Mouse (Mus musculus): ENCODE measurements around the gene Ybx3. TPM values are rescaled to one million over a fixed set of nuclear protein-coding genes. Genes with fewer than 3 reads are reported as not detected.

Ybx3 gene
- polyA plus RNA-seq, 1 experiment, result 48.2 TPM

DNA sequence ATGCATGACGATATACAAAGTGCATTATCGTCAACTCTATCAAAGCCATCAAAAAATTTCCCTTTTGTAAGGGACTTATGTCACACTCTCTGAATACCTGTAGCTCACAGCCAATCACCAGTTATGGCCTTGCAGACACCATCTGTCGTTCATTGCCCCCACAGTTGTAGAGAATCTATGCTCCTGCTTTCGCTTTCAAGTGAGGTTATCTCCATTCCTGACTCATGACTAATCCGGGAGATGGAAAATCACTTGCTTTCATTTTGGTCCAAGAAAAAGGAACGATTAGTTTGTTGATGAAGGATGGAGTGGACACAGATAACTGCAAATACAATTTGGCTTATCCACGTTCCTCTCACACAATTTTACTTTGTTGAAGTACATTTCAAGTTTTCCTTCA is 43.9 kb downstream of the Ybx3 start:
- no peaks in the 10 kb centered on the region for H3K4me1 ChIP-seq (replicated peaks; ENCODE audit: control insufficient read depth, insufficient read depth, low read length)
- H3K27ac ChIP-seq (ENCODE audit: control insufficient read depth, insufficient read depth, low read length), result no peak overlapping the region
- no peaks in the 10 kb centered on the region for H3K36me3 ChIP-seq (ENCODE audit: control insufficient read depth, insufficient read depth, low read length)
- TF ChIP-seq POLR2A (IDR thresholded peaks at IDR 0.05; ENCODE audit: control insufficient read depth, extremely low read depth, insufficient read depth, low read length, poor library complexity) (no peak), CTCF (IDR thresholded peaks at IDR 0.05; ENCODE audit: borderline replicate concordance, control insufficient read depth, extremely low read depth, insufficient read depth, low read length, poor library complexity) (no peak)
- no peak overlapping the region for H3K4me3 ChIP-seq (ENCODE audit: control insufficient read depth, insufficient read depth, low read length)
- no peak for DNase-seq
- no peaks in the 10 kb centered on the region for H3K27me3 ChIP-seq (ENCODE audit: control insufficient read depth, insufficient read depth, low read length)
- 89% methylated on average over 7 of the region's 7 CpGs for WGBS

DNA sequence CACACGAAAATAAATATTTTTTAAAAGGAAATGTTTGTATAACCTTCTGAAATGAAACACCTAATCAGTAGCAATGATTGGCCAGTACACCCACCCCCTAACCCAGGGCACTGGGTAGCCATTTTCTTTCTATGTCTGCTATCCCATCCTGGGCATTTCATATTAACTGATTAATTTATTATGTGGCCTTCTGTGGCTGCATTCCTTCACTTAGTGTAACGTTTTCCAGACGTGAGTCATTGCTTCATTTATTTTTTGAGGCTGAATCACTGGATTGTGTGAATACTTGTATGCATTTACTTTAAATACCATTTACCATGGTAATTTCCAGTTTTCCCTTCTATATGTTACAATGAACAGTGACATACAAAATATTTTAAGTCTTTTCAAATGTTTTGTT is 48.2 kb downstream of the Ybx3 start:
- WGBS, result 93% methylated on average over 3 of the region's 3 CpGs
- TF ChIP-seq CTCF (IDR thresholded peaks at IDR 0.05; ENCODE audit: borderline replicate concordance, control insufficient read depth, extremely low read depth, insufficient read depth, low read length, poor library complexity) (no peak), POLR2A (IDR thresholded peaks at IDR 0.05; ENCODE audit: control insufficient read depth, extremely low read depth, insufficient read depth, low read length, poor library complexity) (no peak)
- no peaks in the 10 kb centered on the region for H3K27me3 ChIP-seq (ENCODE audit: control insufficient read depth, insufficient read depth, low read length)
- H3K27ac ChIP-seq (ENCODE audit: control insufficient read depth, insufficient read depth, low read length), result no peak overlapping the region
- no peak for DNase-seq
- no peak overlapping the region for H3K4me3 ChIP-seq (ENCODE audit: control insufficient read depth, insufficient read depth, low read length)
- H3K36me3 ChIP-seq (ENCODE audit: control insufficient read depth, insufficient read depth, low read length), result no peaks in the 10 kb centered on the region
- no peaks in the 10 kb centered on the region for H3K4me1 ChIP-seq (replicated peaks; ENCODE audit: control insufficient read depth, insufficient read depth, low read length)

DNA sequence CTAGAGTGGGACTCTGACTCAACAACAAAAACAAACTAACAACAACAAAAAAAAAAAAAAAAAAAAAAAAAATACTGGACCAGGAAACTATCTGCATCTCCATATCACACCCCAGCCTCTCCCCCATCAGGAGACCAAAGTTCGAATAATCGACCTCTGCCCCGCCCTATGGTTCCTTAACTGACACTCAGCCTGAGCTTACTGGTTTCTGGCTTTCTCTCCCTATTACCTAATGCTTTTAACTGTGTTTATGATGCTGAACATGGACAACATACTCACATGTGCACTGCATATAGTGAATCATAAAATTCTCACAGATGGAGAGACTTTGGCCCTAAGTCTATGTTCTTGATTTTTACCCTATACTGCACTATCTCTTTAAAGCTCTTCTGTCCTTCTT is 49.0 kb downstream of the Ybx3 start:
- WGBS, result 89% methylated on average over 3 of the region's 3 CpGs
- Histone ChIP-seq H3K27ac (ENCODE audit: control insufficient read depth, insufficient read depth, low read length) (no peak overlapping the region), H3K27me3 (ENCODE audit: control insufficient read depth, insufficient read depth, low read length) (no peaks in the 10 kb centered on the region), H3K36me3 (ENCODE audit: control insufficient read depth, insufficient read depth, low read length) (no peaks in the 10 kb centered on the region), H3K4me1 (replicated peaks; ENCODE audit: control insufficient read depth, insufficient read depth, low read length) (no peaks in the 10 kb centered on the region), H3K4me3 (ENCODE audit: control insufficient read depth, insufficient read depth, low read length) (no peak overlapping the region)
- DNase-seq, result no peak
- no peak for TF ChIP-seq POLR2A (IDR thresholded peaks at IDR 0.05; ENCODE audit: control insufficient read depth, extremely low read depth, insufficient read depth, low read length, poor library complexity)
- no peak for TF ChIP-seq CTCF (IDR thresholded peaks at IDR 0.05; ENCODE audit: borderline replicate concordance, control insufficient read depth, extremely low read depth, insufficient read depth, low read length, poor library complexity)

DNA sequence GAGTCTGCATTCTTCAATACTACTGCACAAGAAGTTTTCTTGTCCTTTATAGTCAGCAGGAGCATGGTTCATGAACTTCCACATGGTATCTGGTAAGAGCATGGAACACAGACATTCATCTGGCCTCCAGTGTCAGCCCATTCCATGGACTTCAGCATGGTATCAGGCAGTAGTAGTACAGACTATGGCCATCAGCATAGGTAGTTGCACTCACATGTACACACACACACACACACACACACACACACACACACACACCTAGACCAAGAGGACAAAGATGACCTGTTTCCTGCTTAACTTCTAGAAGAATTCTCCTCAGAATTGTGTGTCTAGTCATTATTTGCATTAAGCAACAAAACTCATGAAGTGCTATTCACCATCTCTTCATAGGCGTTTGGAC is 49.5 kb downstream of the Ybx3 start:
- Histone ChIP-seq H3K27me3 (ENCODE audit: control insufficient read depth, insufficient read depth, low read length) (no peaks in the 10 kb centered on the region), H3K4me1 (replicated peaks; ENCODE audit: control insufficient read depth, insufficient read depth, low read length) (no peaks in the 10 kb centered on the region), H3K4me3 (ENCODE audit: control insufficient read depth, insufficient read depth, low read length) (no peak overlapping the region), H3K36me3 (ENCODE audit: control insufficient read depth, insufficient read depth, low read length) (no peaks in the 10 kb centered on the region), H3K27ac (ENCODE audit: control insufficient read depth, insufficient read depth, low read length) (no peak overlapping the region)
- DNase-seq, result no peak
- WGBS, result 97% methylated on average over 1 of the region's 1 CpGs
- TF ChIP-seq CTCF (IDR thresholded peaks at IDR 0.05; ENCODE audit: borderline replicate concordance, control insufficient read depth, extremely low read depth, insufficient read depth, low read length, poor library complexity), result no peak
- no peak for TF ChIP-seq POLR2A (IDR thresholded peaks at IDR 0.05; ENCODE audit: control insufficient read depth, extremely low read depth, insufficient read depth, low read length, poor library complexity)

DNA sequence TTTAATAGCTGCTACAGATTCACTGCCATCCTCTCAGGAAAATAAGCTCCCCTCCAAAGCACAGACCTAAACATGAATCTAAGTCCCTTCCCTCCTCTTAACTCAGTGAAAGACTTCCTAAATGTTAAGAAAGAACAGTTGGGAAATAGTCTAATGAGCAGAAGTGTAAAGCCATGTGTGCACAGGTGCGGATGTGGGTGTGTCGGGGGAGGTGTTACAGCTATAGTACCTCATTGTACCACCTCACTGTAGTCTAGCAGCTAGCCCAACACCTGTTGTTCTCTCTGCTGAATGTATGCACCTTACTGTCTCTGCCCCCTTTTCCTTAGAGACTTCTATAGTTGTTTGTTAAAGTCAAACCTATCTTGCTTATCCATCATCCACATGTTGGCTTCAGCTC is 61.2 kb downstream of the Ybx3 start:
- H3K27ac ChIP-seq (ENCODE audit: control insufficient read depth, insufficient read depth, low read length), result no peak overlapping the region
- WGBS, result 92% methylated on average over 2 of the region's 2 CpGs
- H3K27me3 ChIP-seq (ENCODE audit: control insufficient read depth, insufficient read depth, low read length), result no peaks in the 10 kb centered on the region
- DNase-seq, result no peak
- H3K4me3 ChIP-seq (ENCODE audit: control insufficient read depth, insufficient read depth, low read length), result no peak overlapping the region
- H3K36me3 ChIP-seq (ENCODE audit: control insufficient read depth, insufficient read depth, low read length), result no peaks in the 10 kb centered on the region
- TF ChIP-seq POLR2A (IDR thresholded peaks at IDR 0.05; ENCODE audit: control insufficient read depth, extremely low read depth, insufficient read depth, low read length, poor library complexity) (no peak), CTCF (IDR thresholded peaks at IDR 0.05; ENCODE audit: borderline replicate concordance, control insufficient read depth, extremely low read depth, insufficient read depth, low read length, poor library complexity) (no peak)
- H3K4me1 ChIP-seq (replicated peaks; ENCODE audit: control insufficient read depth, insufficient read depth, low read length), result no peaks in the 10 kb centered on the region

DNA sequence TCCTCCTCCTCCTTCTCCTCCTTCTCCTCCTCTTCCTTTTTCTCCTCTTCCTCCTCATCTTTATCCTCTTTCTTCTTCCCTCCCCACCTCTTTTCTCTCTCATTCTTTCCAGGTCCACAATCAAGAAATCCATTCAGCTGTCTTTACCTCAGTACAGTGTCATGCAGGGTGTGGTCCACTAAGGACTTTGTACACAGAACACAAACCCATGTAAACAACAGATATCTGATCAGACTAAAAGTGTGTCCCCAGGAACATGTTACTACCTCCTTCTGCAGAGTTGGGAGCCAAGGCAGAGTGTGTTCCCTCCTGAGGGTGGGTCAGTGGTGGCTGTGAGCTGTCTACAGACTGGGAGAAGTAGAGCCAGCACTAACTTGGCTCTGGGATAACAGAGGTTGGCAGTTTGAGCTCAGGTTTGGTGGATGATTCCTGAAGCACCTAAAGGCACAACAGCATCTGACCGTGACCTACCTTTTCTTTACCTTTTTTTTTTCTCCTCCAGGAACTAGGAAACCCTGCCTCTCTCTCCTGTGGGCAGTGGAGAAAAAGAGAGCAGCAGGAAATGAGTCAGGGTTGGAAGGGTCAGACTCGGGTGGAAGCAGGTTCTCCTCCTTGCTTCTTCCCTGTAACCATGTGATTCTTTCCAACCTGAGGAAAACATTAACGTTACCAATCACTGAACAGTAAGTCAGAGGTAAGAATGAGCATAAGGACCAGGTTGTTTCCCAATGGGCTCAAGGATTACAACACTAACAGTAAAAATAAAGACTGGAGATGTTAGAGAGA is 66.2 kb downstream of the Ybx3 start:
- no peak overlapping the region for H3K4me3 ChIP-seq (ENCODE audit: control insufficient read depth, insufficient read depth, low read length)
- H3K27me3 ChIP-seq (ENCODE audit: control insufficient read depth, insufficient read depth, low read length), result no peaks in the 10 kb centered on the region
- 68% methylated on average over 3 of the region's 3 CpGs for WGBS
- H3K36me3 ChIP-seq (ENCODE audit: control insufficient read depth, insufficient read depth, low read length), result no peaks in the 10 kb centered on the region
- DNase-seq, result no peak
- TF ChIP-seq POLR2A (IDR thresholded peaks at IDR 0.05; ENCODE audit: control insufficient read depth, extremely low read depth, insufficient read depth, low read length, poor library complexity) (no peak), CTCF (IDR thresholded peaks at IDR 0.05; ENCODE audit: borderline replicate concordance, control insufficient read depth, extremely low read depth, insufficient read depth, low read length, poor library complexity) (no peak)
- no peaks in the 10 kb centered on the region for H3K4me1 ChIP-seq (replicated peaks; ENCODE audit: control insufficient read depth, insufficient read depth, low read length)
- no peak overlapping the region for H3K27ac ChIP-seq (ENCODE audit: control insufficient read depth, insufficient read depth, low read length)

Measured in thymus, adult 2 months (tissue).